Mouse (Mus musculus): Measurements from ENCODE around the gene Insr.
"Not testable (repeated sequence)": the region's sequence is repeated elsewhere in the genome, so short reads cannot be mapped to it uniquely, and the experiment has no call there.

The Insr gene

DNA sequence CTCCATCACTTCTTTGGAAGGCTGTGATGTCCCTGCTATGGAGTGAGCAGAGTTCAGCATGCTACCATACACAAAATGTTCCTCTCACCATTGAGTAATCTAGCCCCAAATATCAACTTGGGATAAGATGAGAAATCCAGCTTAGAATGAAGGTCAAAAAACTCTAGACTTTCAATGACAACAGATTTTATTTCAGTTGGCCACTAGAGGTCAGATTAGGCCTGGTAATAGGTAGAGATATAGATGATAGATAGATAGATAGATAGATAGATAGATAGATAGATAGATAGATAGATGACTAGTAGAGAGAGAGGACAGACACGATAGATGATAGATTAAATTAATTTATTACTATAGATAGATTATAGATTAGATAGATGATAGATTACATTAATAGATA is 99.5 kb downstream of the Insr start:
- DNase-seq, result no peak

DNA sequence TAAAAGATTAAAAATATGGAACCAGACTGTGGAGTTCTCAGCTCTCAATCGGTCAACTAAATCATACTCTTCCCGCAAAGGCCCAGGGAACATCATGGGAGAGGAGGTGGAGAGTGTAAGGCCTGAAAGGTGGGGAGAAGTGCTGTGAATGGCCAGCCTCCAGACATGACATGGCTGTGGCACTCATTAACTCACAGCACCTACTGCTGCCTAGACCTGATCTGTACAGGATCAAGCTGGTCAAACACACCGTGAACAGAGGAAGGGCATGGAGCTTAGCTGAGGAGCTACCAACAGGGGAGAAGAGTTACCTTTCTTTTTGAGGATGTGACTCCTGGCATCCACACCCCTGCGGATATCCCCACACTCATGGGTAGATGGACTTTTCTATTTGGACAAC is 102.0 kb downstream of the Insr start:
- no peak for DNase-seq

GRCm38 (mm10) chr8:3172246-3172645 is 107.2 kb downstream of the Insr start:
- no peak for DNase-seq

DNA sequence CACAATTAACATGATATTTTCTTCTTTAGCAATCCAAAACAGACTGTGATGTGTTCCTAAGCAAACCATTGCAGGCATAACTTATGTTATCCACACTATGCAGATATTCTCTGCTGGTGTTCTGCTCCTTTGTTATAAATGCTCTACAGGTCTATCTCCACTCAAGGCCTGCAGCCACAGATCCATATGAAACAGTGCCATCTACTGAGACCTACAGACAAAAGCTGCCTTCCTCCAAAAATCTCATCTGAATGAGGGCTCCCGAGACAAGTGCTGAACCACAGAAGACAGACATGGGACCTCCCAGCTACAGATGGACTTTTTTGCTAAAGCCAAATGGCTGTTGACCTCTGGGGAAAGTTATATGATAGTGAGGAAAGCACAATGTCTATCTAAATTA is 132.9 kb downstream of the Insr start:
- DNase-seq, result no peak

- DNase-seq, result not testable (repeated sequence)
Measured at GRCm38 (mm10) chr8:3100416-3100815, 179.0 kb downstream of the Insr start.
